Mouse (Mus musculus) forebrain, embryonic 12.5 days (tissue): ENCODE measurements around the gene Pdhx. TPM values are rescaled to one million over a fixed set of nuclear protein-coding genes. Genes with fewer than 3 reads are reported as not detected.

Experiments
- ATAC-seq: fragments of 200-750 bp; cut with Nextera tagmentation; 2 replicates; pipeline ENCODE4 v1.8.0; 2017; ENCODE audit warnings: moderate TSS enrichment; ENCODE audit not compliant: low FRiP score
- H3K27ac ChIP-seq: fragments of 300-500 bp; sonication (generic); 2 replicates; pipeline ENCODE4 v1.5.1; 2016; ENCODE audit warnings: mild to moderate bottlenecking
- H3K27me3 ChIP-seq: fragments of 300-500 bp; sonication (generic); 2 replicates; pipeline ENCODE4 v1.6.1; 2016; ENCODE audit warnings: mild to moderate bottlenecking
- H3K36me3 ChIP-seq: fragments of 300-500 bp; sonication (generic); replicated peaks from 2 replicates; pipeline ENCODE4 v1.6.1; 2016; ENCODE audit warnings: mild to moderate bottlenecking
- H3K4me1 ChIP-seq: fragments of 300-500 bp; sonication (generic); 2 replicates; pipeline ENCODE4 v1.6.1; 2016
- H3K4me2 ChIP-seq: fragments of 300-500 bp; sonication (generic); 2 replicates; pipeline ENCODE4 v1.6.1; 2016; ENCODE audit warnings: mild to moderate bottlenecking, moderate library complexity
- H3K4me3 ChIP-seq: fragments of 300-500 bp; sonication (generic); replicated peaks from 2 replicates; pipeline ENCODE4 v1.5.1; 2016; ENCODE audit warnings: mild to moderate bottlenecking
- H3K9ac ChIP-seq: fragments of 300-500 bp; sonication (generic); 2 replicates; pipeline ENCODE4 v1.6.1; 2016; ENCODE audit warnings: mild to moderate bottlenecking
- H3K9me3 ChIP-seq: fragments of 300-500 bp; sonication (generic); 2 replicates; pipeline ENCODE4 v1.6.1; 2016
- WGBS: fragments of 180-500 bp; shearing (Covaris S2); methylation state at CpG from one replicate; pipeline ENCODE4 v1.1.7; 2016; 5-methylcytosine and 5-hydroxymethylcytosine counted together
- polyA plus RNA-seq: library from polyadenylated mRNA; unstranded; fragments of >200 nt; fragmentation: Nextera tagmentation; extraction: Ambion mirVana; gene quantifications from 2 replicates; pipeline ENCODE4 v1.2.1, GENCODE M21; 2016

Gene Pdhx
- polyA plus RNA-seq, 1 experiment from 2014 or later = 47.8 TPM

- Histone ChIP-seq H3K27me3 (no peaks in the 10 kb centered on the region), H3K9me3 (no peaks in the 10 kb centered on the region), H3K4me3 (no peak overlapping the region), H3K9ac (no peak overlapping the region), H3K36me3 (peaks cover 3% of the 10 kb centered on the region), H3K4me1 (no peaks in the 10 kb centered on the region), H3K4me2 (no peak overlapping the region), H3K27ac (no peak overlapping the region)
- ATAC-seq = no peak
- 87% methylated on average over 19 of the region's 19 CpGs for WGBS
These were observed 21.1 kb downstream of the Pdhx start for GRCm38 (mm10) chr2:103051937-103052893.

GRCm38 (mm10) chr2:103045286-103045685 lies 28.0 kb downstream of the Pdhx start:
- no peak overlapping the region for H3K4me3 ChIP-seq
- H3K36me3 ChIP-seq = peaks cover 6% of the 10 kb centered on the region; the same call in 1 of the 2 replicates
- no peak overlapping the region for H3K9ac ChIP-seq
- WGBS = 67% methylated on average over 2 of the region's 2 CpGs
- no peaks in the 10 kb centered on the region for H3K9me3 ChIP-seq
- H3K4me2 ChIP-seq = no peak overlapping the region
- H3K27ac ChIP-seq = no peak overlapping the region
- H3K27me3 ChIP-seq = no peaks in the 10 kb centered on the region
- H3K4me1 ChIP-seq = no peaks in the 10 kb centered on the region
- ATAC-seq = no peak

- peaks cover 6% of the 10 kb centered on the region; the same call in 1 of the 2 replicates for H3K36me3 ChIP-seq
- WGBS = 79% methylated on average over 8 of the region's 8 CpGs
- 0 out of 2 replicates have a peak, but pooled peaks cover 6% of the 10 kb centered on the region for H3K4me1 ChIP-seq
- H3K27ac ChIP-seq = no peak overlapping the region
- H3K9me3 ChIP-seq = no peaks in the 10 kb centered on the region
- H3K4me2 ChIP-seq = no peak overlapping the region
- H3K27me3 ChIP-seq = no peaks in the 10 kb centered on the region
- no peak overlapping the region for H3K4me3 ChIP-seq
- H3K9ac ChIP-seq = no peak overlapping the region
- no peak for ATAC-seq
These were observed 32.4 kb downstream of the Pdhx start for GRCm38 (mm10) chr2:103040896-103041295.

GRCm38 (mm10) chr2:103037831-103038230 lies 35.5 kb downstream of the Pdhx start:
- no peak overlapping the region for H3K27ac ChIP-seq
- WGBS = 74% methylated on average over 4 of the region's 4 CpGs
- no peaks in the 10 kb centered on the region for H3K27me3 ChIP-seq
- no peaks in the 10 kb centered on the region for H3K9me3 ChIP-seq
- no peak overlapping the region for H3K4me2 ChIP-seq
- H3K36me3 ChIP-seq = peaks cover 8% of the 10 kb centered on the region; the same call in 1 of the 2 replicates
- H3K9ac ChIP-seq = no peak overlapping the region
- ATAC-seq = no peak
- 0 out of 2 replicates have a peak, but pooled peaks cover 6% of the 10 kb centered on the region for H3K4me1 ChIP-seq
- H3K4me3 ChIP-seq = no peak overlapping the region

- H3K27ac ChIP-seq = no peak overlapping the region
- WGBS = 67% methylated on average over 3 of the region's 3 CpGs
- no peaks in the 10 kb centered on the region for H3K27me3 ChIP-seq
- H3K4me1 ChIP-seq = peaks cover 22% of the 10 kb centered on the region
- no peaks in the 10 kb centered on the region; the same call in none of the 2 replicates for H3K36me3 ChIP-seq
- H3K9ac ChIP-seq = no peak overlapping the region
- ATAC-seq = no peak
- H3K4me3 ChIP-seq = no peak overlapping the region
- no peaks in the 10 kb centered on the region for H3K9me3 ChIP-seq
- no peak overlapping the region for H3K4me2 ChIP-seq
These were observed 50.6 kb downstream of the Pdhx start for GRCm38 (mm10) chr2:103022728-103023127.

GRCm38 (mm10) chr2:103020191-103020987 lies 52.9 kb downstream of the Pdhx start:
- no peak overlapping the region for H3K4me3 ChIP-seq
- H3K4me1 ChIP-seq = peaks cover 22% of the 10 kb centered on the region
- H3K9ac ChIP-seq = no peak overlapping the region
- H3K27me3 ChIP-seq = no peaks in the 10 kb centered on the region
- 37% methylated on average over 4 of the region's 4 CpGs for WGBS
- H3K36me3 ChIP-seq = no peaks in the 10 kb centered on the region; the same call in 1 of the 2 replicates
- ATAC-seq = peak; percentile 70
- H3K9me3 ChIP-seq = no peaks in the 10 kb centered on the region
- no peak overlapping the region for H3K27ac ChIP-seq
- no peak overlapping the region for H3K4me2 ChIP-seq

- no peak overlapping the region for H3K27ac ChIP-seq
- WGBS = 80% methylated on average over 9 of the region's 9 CpGs
- no peak overlapping the region for H3K4me2 ChIP-seq
These were observed 54.4 kb downstream of the Pdhx start for GRCm38 (mm10) chr2:103018817-103019494.

GRCm38 (mm10) chr2:103017391-103017824 lies 55.9 kb downstream of the Pdhx start:
- WGBS = 92% methylated on average over 2 of the region's 2 CpGs
- Histone ChIP-seq H3K27ac (no peak overlapping the region), H3K4me3 (no peak overlapping the region), H3K4me2 (no peak overlapping the region), H3K4me1 (peaks cover 16% of the 10 kb centered on the region), H3K36me3 (no peaks in the 10 kb centered on the region; the same call in 1 of the 2 replicates), H3K9me3 (0 out of 2 replicates have a peak, but pooled peaks cover 4% of the 10 kb centered on the region), H3K9ac (no peak overlapping the region), H3K27me3 (no peaks in the 10 kb centered on the region)
- no peak for ATAC-seq

More at GRCm38 (mm10) chr2:103018817-103019494, 54.4 kb downstream of the Pdhx start:
- 0 out of 2 replicates have a peak, but pooled peaks have one; percentile 42 for ATAC-seq
- Histone ChIP-seq H3K4me1 (peaks cover 22% of the 10 kb centered on the region), H3K36me3 (no peaks in the 10 kb centered on the region; the same call in 1 of the 2 replicates), H3K27me3 (no peaks in the 10 kb centered on the region), H3K4me3 (no peak overlapping the region), H3K9ac (no peak overlapping the region), H3K9me3 (no peaks in the 10 kb centered on the region)

- no peak overlapping the region for H3K9ac ChIP-seq
- no peak overlapping the region for H3K4me2 ChIP-seq
- H3K9me3 ChIP-seq = 0 out of 2 replicates have a peak, but pooled peaks cover 4% of the 10 kb centered on the region
- ATAC-seq = no peak
- H3K27me3 ChIP-seq = no peaks in the 10 kb centered on the region
- peaks cover 14% of the 10 kb centered on the region for H3K4me1 ChIP-seq
- no peaks in the 10 kb centered on the region for H3K36me3 ChIP-seq
- H3K27ac ChIP-seq = no peak overlapping the region
- H3K4me3 ChIP-seq = no peak overlapping the region
These were observed 57.2 kb downstream of the Pdhx start for GRCm38 (mm10) chr2:103016089-103016488.

GRCm38 (mm10) chr2:103012782-103013575 lies 60.3 kb downstream of the Pdhx start:
- Histone ChIP-seq H3K27ac (no peak overlapping the region), H3K36me3 (no peaks in the 10 kb centered on the region), H3K9me3 (0 out of 2 replicates have a peak, but pooled peaks cover 4% of the 10 kb centered on the region), H3K9ac (no peak overlapping the region), H3K4me2 (no peak overlapping the region), H3K4me3 (no peak overlapping the region), H3K27me3 (no peaks in the 10 kb centered on the region), H3K4me1 (peaks cover 3% of the 10 kb centered on the region; the same call in 1 of the 2 replicates)
- WGBS = 86% methylated on average over 4 of the region's 4 CpGs
- no peak for ATAC-seq

GRCm38 (mm10) chr2:103008221-103008620 lies 65.1 kb downstream of the Pdhx start:
- Histone ChIP-seq H3K27me3 (no peaks in the 10 kb centered on the region), H3K9ac (no peak overlapping the region), H3K36me3 (no peaks in the 10 kb centered on the region), H3K4me1 (peaks cover 3% of the 10 kb centered on the region; the same call in 1 of the 2 replicates), H3K9me3 (0 out of 2 replicates have a peak, but pooled peaks cover 4% of the 10 kb centered on the region), H3K4me3 (no peak overlapping the region), H3K27ac (no peak overlapping the region), H3K4me2 (no peak overlapping the region)
- WGBS = 91% methylated on average over 3 of the region's 3 CpGs
- ATAC-seq = no peak
